Mouse (Mus musculus) midbrain, embryonic 12.5 days (tissue): Measurements from ENCODE around the gene Tmem120b. TPM values are rescaled to one million over a fixed set of nuclear protein-coding genes. Genes with fewer than 3 reads are reported as not detected.
A peak's percentile ranks its signal among the peaks of the same experiment; 100 is the strongest.

Source experiments
- ATAC-seq: fragments of 200-750 bp; cut with Nextera tagmentation; 2 replicates; pipeline ENCODE4 v1.8.0; 2017; ENCODE audit warnings: low read depth, moderate TSS enrichment, moderate library complexity; ENCODE audit not compliant: low FRiP score
- H3K27ac ChIP-seq: fragments of 300-500 bp; sonication (generic); replicated peaks from 2 replicates; pipeline ENCODE4 v1.5.1; 2016; ENCODE audit warnings: mild to moderate bottlenecking
- H3K27me3 ChIP-seq: fragments of 300-500 bp; sonication (generic); 2 replicates; pipeline ENCODE4 v1.6.1; 2016; ENCODE audit warnings: mild to moderate bottlenecking
- H3K36me3 ChIP-seq: fragments of 300-500 bp; sonication (generic); 2 replicates; pipeline ENCODE4 v1.6.1; 2016
- H3K4me1 ChIP-seq: fragments of 300-500 bp; sonication (generic); 2 replicates; pipeline ENCODE4 v1.6.1; 2016
- H3K4me2 ChIP-seq: fragments of 300-500 bp; sonication (generic); replicated peaks from 2 replicates; pipeline ENCODE4 v1.6.1; 2016; ENCODE audit warnings: mild to moderate bottlenecking, moderate library complexity
- H3K4me3 ChIP-seq: fragments of 300-500 bp; sonication (generic); 2 replicates; pipeline ENCODE4 v1.5.1; 2016; ENCODE audit warnings: mild to moderate bottlenecking
- H3K9ac ChIP-seq: fragments of 300-500 bp; sonication (generic); replicated peaks from 2 replicates; pipeline ENCODE4 v1.6.1; 2016; ENCODE audit warnings: mild to moderate bottlenecking, moderate library complexity
- H3K9me3 ChIP-seq: fragments of 300-500 bp; sonication (generic); 2 replicates; pipeline ENCODE4 v1.6.1; 2016; ENCODE audit warnings: mild to moderate bottlenecking
- WGBS: fragments of 180-500 bp; shearing (Covaris S2); methylation state at CpG from one replicate; pipeline ENCODE4 v1.1.7; 2016; 5-methylcytosine and 5-hydroxymethylcytosine counted together
- polyA plus RNA-seq: library from polyadenylated mRNA; unstranded; fragments of >200 nt; fragmentation: Nextera tagmentation; extraction: Ambion mirVana; gene quantifications from 2 replicates; pipeline ENCODE4 v1.2.1, GENCODE M21; 2016

Tmem120b gene
- polyA plus RNA-seq, 1 experiment from 2014 or later, result 12.7 TPM

GRCm38 (mm10) chr5:123076419-123077281 lies 8.4 kb downstream of the Tmem120b start:
- peak overlapping the region; percentile 57 for H3K27ac ChIP-seq
- H3K36me3 ChIP-seq, result no peaks in the 10 kb centered on the region
- H3K4me1 ChIP-seq, result peaks cover 23% of the 10 kb centered on the region
- H3K9me3 ChIP-seq, result no peaks in the 10 kb centered on the region
- H3K4me2 ChIP-seq, result peak overlapping the region; percentile 97
- H3K9ac ChIP-seq, result peak overlapping the region; percentile 73
- ATAC-seq, result peak; percentile 83
- peak overlapping the region; percentile 71 for H3K4me3 ChIP-seq
- 5% methylated on average over 34 of the region's 35 CpGs for WGBS
- peaks cover 11% of the 10 kb centered on the region; the same call in 1 of the 2 replicates for H3K27me3 ChIP-seq

GRCm38 (mm10) chr5:123079568-123079967 lies 11.4 kb downstream of the Tmem120b start:
- no peak for ATAC-seq
- 85% methylated on average over 1 of the region's 1 CpGs for WGBS
- H3K27me3 ChIP-seq, result peaks cover 11% of the 10 kb centered on the region; the same call in 1 of the 2 replicates

GRCm38 (mm10) chr5:123080041-123080440 lies 11.8 kb downstream of the Tmem120b start:
- Histone ChIP-seq H3K27me3 (peaks cover 11% of the 10 kb centered on the region; the same call in 1 of the 2 replicates), H3K4me1 (peaks cover 23% of the 10 kb centered on the region), H3K36me3 (no peaks in the 10 kb centered on the region), H3K9ac (no peak overlapping the region), H3K4me3 (no peak overlapping the region), H3K9me3 (no peaks in the 10 kb centered on the region), H3K4me2 (no peak overlapping the region), H3K27ac (no peak overlapping the region)
- no peak for ATAC-seq
- 89% methylated on average over 8 of the region's 8 CpGs for WGBS

More at GRCm38 (mm10) chr5:123079568-123079967, 11.4 kb downstream of the Tmem120b start:
- H3K27ac ChIP-seq, result no peak overlapping the region
- H3K9ac ChIP-seq, result no peak overlapping the region
- no peak overlapping the region for H3K4me2 ChIP-seq
- peaks cover 23% of the 10 kb centered on the region for H3K4me1 ChIP-seq
- no peaks in the 10 kb centered on the region for H3K9me3 ChIP-seq
- no peaks in the 10 kb centered on the region for H3K36me3 ChIP-seq
- no peak overlapping the region for H3K4me3 ChIP-seq

- peaks cover 11% of the 10 kb centered on the region; the same call in 1 of the 2 replicates for H3K27me3 ChIP-seq
- no peak overlapping the region for H3K27ac ChIP-seq
- no peak for ATAC-seq
- peaks cover 20% of the 10 kb centered on the region for H3K4me1 ChIP-seq
- no peak overlapping the region for H3K9ac ChIP-seq
- H3K4me2 ChIP-seq, result no peak overlapping the region
- 95% methylated on average over 12 of the region's 13 CpGs for WGBS
- no peaks in the 10 kb centered on the region for H3K36me3 ChIP-seq
- no peaks in the 10 kb centered on the region for H3K9me3 ChIP-seq
- no peak overlapping the region for H3K4me3 ChIP-seq
Observed at GRCm38 (mm10) chr5:123080510-123080909, 12.3 kb downstream of the Tmem120b start.

- H3K36me3 ChIP-seq, result no peaks in the 10 kb centered on the region
- no peak overlapping the region for H3K4me2 ChIP-seq
- WGBS, result 87% methylated on average over 13 of the region's 13 CpGs
- H3K27me3 ChIP-seq, result no peaks in the 10 kb centered on the region
- H3K4me1 ChIP-seq, result peaks cover 2% of the 10 kb centered on the region; the same call in 1 of the 2 replicates
- no peak for ATAC-seq
- H3K4me3 ChIP-seq, result no peak overlapping the region
- no peak overlapping the region for H3K9ac ChIP-seq
- no peak overlapping the region for H3K27ac ChIP-seq
- H3K9me3 ChIP-seq, result no peaks in the 10 kb centered on the region
Observed at GRCm38 (mm10) chr5:123083340-123084050, 15.3 kb downstream of the Tmem120b start.

- H3K9me3 ChIP-seq, result no peaks in the 10 kb centered on the region
- H3K27ac ChIP-seq, result no peak overlapping the region
- ATAC-seq, result no peak
- H3K36me3 ChIP-seq, result no peaks in the 10 kb centered on the region
- H3K4me2 ChIP-seq, result no peak overlapping the region
- no peak overlapping the region for H3K4me3 ChIP-seq
- H3K27me3 ChIP-seq, result no peaks in the 10 kb centered on the region
- no peak overlapping the region for H3K9ac ChIP-seq
- 89% methylated on average over 2 of the region's 2 CpGs for whole genome bisulfite sequencing
- no peaks in the 10 kb centered on the region for H3K4me1 ChIP-seq
Observed at GRCm38 (mm10) chr5:123086501-123086900, 18.3 kb downstream of the Tmem120b start.

GRCm38 (mm10) chr5:123088784-123089183 lies 20.6 kb downstream of the Tmem120b start:
- ATAC-seq, result no peak
- no peaks in the 10 kb centered on the region for H3K36me3 ChIP-seq
- H3K27ac ChIP-seq, result no peak overlapping the region
- no peaks in the 10 kb centered on the region for H3K9me3 ChIP-seq
- H3K4me2 ChIP-seq, result no peak overlapping the region
- H3K4me1 ChIP-seq, result no peaks in the 10 kb centered on the region
- no peak overlapping the region for H3K9ac ChIP-seq
- no peaks in the 10 kb centered on the region for H3K27me3 ChIP-seq
- WGBS, result 88% methylated on average over 4 of the region's 4 CpGs
- no peak overlapping the region for H3K4me3 ChIP-seq

- Histone ChIP-seq H3K27ac (no peak overlapping the region), H3K9me3 (no peaks in the 10 kb centered on the region), H3K36me3 (no peaks in the 10 kb centered on the region), H3K27me3 (no peaks in the 10 kb centered on the region), H3K9ac (no peak overlapping the region), H3K4me1 (no peaks in the 10 kb centered on the region), H3K4me3 (no peak overlapping the region), H3K4me2 (no peak overlapping the region)
- no peak for ATAC-seq
- WGBS, result 86% methylated on average over 10 of the region's 10 CpGs
Observed at GRCm38 (mm10) chr5:123090560-123091306, 22.5 kb downstream of the Tmem120b start.

- H3K9ac ChIP-seq, result no peak overlapping the region
- no peaks in the 10 kb centered on the region for H3K27me3 ChIP-seq
- no peak overlapping the region for H3K4me3 ChIP-seq
- no peak for ATAC-seq
- 79% methylated on average over 14 of the region's 14 CpGs for WGBS
- H3K9me3 ChIP-seq, result no peaks in the 10 kb centered on the region
- H3K4me1 ChIP-seq, result no peaks in the 10 kb centered on the region
- no peaks in the 10 kb centered on the region for H3K36me3 ChIP-seq
- H3K27ac ChIP-seq, result no peak overlapping the region
- no peak overlapping the region for H3K4me2 ChIP-seq
Observed at GRCm38 (mm10) chr5:123093077-123093633, 24.9 kb downstream of the Tmem120b start.

GRCm38 (mm10) chr5:123094238-123094991 lies 26.2 kb downstream of the Tmem120b start:
- Histone ChIP-seq H3K27ac (no peak overlapping the region), H3K9ac (no peak overlapping the region), H3K27me3 (no peaks in the 10 kb centered on the region), H3K36me3 (no peaks in the 10 kb centered on the region), H3K9me3 (no peaks in the 10 kb centered on the region), H3K4me1 (no peaks in the 10 kb centered on the region), H3K4me3 (no peak overlapping the region), H3K4me2 (no peak overlapping the region)
- no peak for ATAC-seq
- 88% methylated on average over 25 of the region's 25 CpGs for WGBS

- H3K9ac ChIP-seq, result no peak overlapping the region
- 91% methylated on average over 8 of the region's 8 CpGs for WGBS
- no peak overlapping the region for H3K4me3 ChIP-seq
- no peak for ATAC-seq
- H3K27ac ChIP-seq, result no peak overlapping the region
- H3K27me3 ChIP-seq, result no peaks in the 10 kb centered on the region
- H3K36me3 ChIP-seq, result no peaks in the 10 kb centered on the region
- no peaks in the 10 kb centered on the region for H3K4me1 ChIP-seq
- no peaks in the 10 kb centered on the region for H3K9me3 ChIP-seq
- H3K4me2 ChIP-seq, result no peak overlapping the region
Observed at GRCm38 (mm10) chr5:123096299-123096698, 28.1 kb downstream of the Tmem120b start.
